Mouse (Mus musculus) forebrain, embryonic 10.5 days (tissue): ENCODE data around the gene Phyh. TPM values are rescaled to one million over a fixed set of nuclear protein-coding genes. Genes with fewer than 3 reads are reported as not detected.

ENCODE experiments used
- DNase-seq: peaks from one replicate; pipeline ENCODE4 v3.0.0-alpha.2; 2017; ENCODE audit warnings: low spot score; ENCODE audit errors: extremely low spot score
- H3K27ac ChIP-seq: fragments of 300-500 bp; sonication (generic); 2 replicates; pipeline ENCODE4 v1.5.1; 2016; ENCODE audit warnings: mild to moderate bottlenecking
- H3K27me3 ChIP-seq: fragments of 300-500 bp; sonication (generic); 2 replicates; pipeline ENCODE4 v1.6.1; 2016; ENCODE audit warnings: mild to moderate bottlenecking; ENCODE audit not compliant: poor library complexity, severe bottlenecking
- H3K36me3 ChIP-seq: fragments of 300-500 bp; sonication (generic); replicated peaks from 2 replicates; pipeline ENCODE4 v1.6.1; 2016; ENCODE audit warnings: mild to moderate bottlenecking, moderate library complexity
- H3K4me1 ChIP-seq: fragments of 300-500 bp; sonication (generic); 2 replicates; pipeline ENCODE4 v1.6.1; 2016
- H3K4me3 ChIP-seq: fragments of 300-500 bp; sonication (generic); 2 replicates; pipeline ENCODE4 v1.5.1; 2016; ENCODE audit warnings: mild to moderate bottlenecking, moderate library complexity
- H3K9me3 ChIP-seq: fragments of 300-500 bp; sonication (generic); 2 replicates; pipeline ENCODE4 v1.6.1; 2016; ENCODE audit warnings: mild to moderate bottlenecking, moderate library complexity
- WGBS: fragments of 180-500 bp; shearing (Covaris S2); methylation state at CpG from one replicate; pipeline ENCODE4 v1.1.7; 2016; 5-methylcytosine and 5-hydroxymethylcytosine counted together
- polyA plus RNA-seq: library from polyadenylated mRNA; unstranded; fragments of >200 nt; fragmentation: Nextera tagmentation; extraction: Ambion mirVana; gene quantifications from 2 replicates; pipeline ENCODE4 v1.2.1, GENCODE M21; 2016

The Phyh gene
- polyA plus RNA-seq, 1 experiment from 2014 or later: 37.0 TPM

DNA sequence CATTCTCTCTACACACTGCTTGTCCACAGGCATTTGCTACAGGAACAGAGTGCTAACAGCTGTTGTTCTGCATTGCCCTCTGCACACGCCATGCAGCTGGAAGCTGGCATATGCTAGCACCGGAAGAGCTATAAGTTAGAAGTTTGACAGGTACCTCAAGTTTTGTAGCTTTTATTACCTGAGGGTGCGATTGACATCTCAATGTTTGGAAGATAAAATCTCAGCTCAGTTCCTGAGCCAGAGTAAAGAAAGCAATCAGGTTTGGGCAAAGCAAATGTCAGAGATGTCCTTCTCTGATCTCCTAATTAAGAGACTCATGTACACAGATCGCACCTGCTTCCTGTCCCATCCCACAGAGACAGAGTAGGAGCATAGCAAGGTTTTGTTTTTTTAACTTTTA is 68.0 kb downstream of the Phyh start:
- Histone ChIP-seq H3K9me3 (no peaks in the 10 kb centered on the region), H3K4me3 (no peak overlapping the region), H3K36me3 (peaks cover 26% of the 10 kb centered on the region), H3K4me1 (peaks cover 5% of the 10 kb centered on the region; the same call in 1 of the 2 replicates), H3K27me3 (no peaks in the 10 kb centered on the region), H3K27ac (no peak overlapping the region)
- 92% methylated on average over 4 of the region's 4 CpGs for WGBS
- DNase-seq: no peak

DNA sequence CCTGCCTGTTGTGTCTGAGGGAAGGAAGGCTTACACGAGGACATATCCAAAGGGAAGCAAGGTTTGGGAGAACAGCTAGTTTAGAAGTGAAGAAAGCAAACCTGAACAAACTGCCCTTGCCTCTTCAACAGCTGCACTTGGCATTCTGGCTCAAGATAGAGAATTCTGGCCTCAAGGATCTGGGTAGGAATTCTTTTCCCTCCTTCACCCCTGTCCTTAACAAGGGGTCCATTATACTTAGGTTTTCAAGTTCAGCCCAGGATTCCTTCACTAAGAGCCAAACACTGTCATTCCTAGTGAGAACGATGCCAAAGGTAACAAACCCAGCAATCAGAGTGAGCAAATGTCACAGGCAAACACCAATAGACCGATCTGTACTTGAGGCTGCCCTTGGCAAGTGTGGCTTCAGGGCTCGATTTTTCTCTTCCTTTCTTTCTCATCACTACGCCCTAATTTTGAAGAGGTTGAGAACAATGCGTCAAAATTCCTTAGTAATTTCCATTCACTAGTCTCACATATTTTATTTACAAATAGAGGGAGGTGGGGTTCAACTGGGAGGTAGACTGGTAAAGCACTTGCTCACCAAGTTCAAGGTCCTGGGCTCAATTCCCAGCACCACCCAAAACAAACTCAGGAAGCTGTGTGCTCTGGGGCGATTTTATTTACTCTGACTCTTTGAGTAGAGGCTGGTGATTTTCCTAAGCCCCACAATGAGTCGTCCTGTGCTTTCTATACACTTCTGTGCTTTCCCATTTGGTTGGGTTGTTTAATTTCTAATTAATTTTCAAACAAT is 68.8 kb downstream of the Phyh start:
- H3K27me3 ChIP-seq: no peaks in the 10 kb centered on the region
- 87% methylated on average over 8 of the region's 8 CpGs for WGBS
- H3K9me3 ChIP-seq: no peaks in the 10 kb centered on the region
- H3K4me1 ChIP-seq: peaks cover 5% of the 10 kb centered on the region; the same call in 1 of the 2 replicates
- H3K4me3 ChIP-seq: no peak overlapping the region
- no peak overlapping the region for H3K27ac ChIP-seq
- H3K36me3 ChIP-seq: peaks cover 33% of the 10 kb centered on the region
- no peak for DNase-seq

Other genes with a start within 250 kb of the Phyh start
- 1.7 and 2.0 TPM in 2 replicates for gene Bend7, start 201.2 kb upstream of the Phyh start, polyA plus RNA-seq
- 126 and 130 TPM in 2 replicates for gene Sephs1, start 37.5 kb upstream of the Phyh start, polyA plus RNA-seq
- 0.26 TPM in 1 of 2 replicates, not detected in the other for gene Ucma, start 57.1 kb downstream of the Phyh start, polyA plus RNA-seq
- gene Mcm10, start 93.8 kb downstream of the Phyh start, polyA plus RNA-seq: 82.7 and 87.4 TPM in 2 replicates
- 2.3 and 2.6 TPM in 2 replicates for gene Optn, start 145.0 kb downstream of the Phyh start, polyA plus RNA-seq
- gene Ccdc3, start 218.8 kb downstream of the Phyh start, polyA plus RNA-seq: 0.92 and 1.8 TPM in 2 replicates